Mouse (Mus musculus): ENCODE measurements around the gene Clptm1. TPM values are rescaled to one million over a fixed set of nuclear protein-coding genes. Genes with fewer than 3 reads are reported as not detected.

Gene Clptm1
- polyA plus RNA-seq, 1 experiment, result 142 TPM

GRCm38 (mm10) chr7:19704475-19704874 is 39.6 kb upstream of the Clptm1 start:
- H3K36me3 ChIP-seq (ENCODE audit: control insufficient read depth, insufficient read depth, low read length), result peaks cover 7% of the 10 kb centered on the region; the same call in 1 of the 2 replicates
- no peak for TF ChIP-seq POLR2A (IDR thresholded peaks at IDR 0.05; ENCODE audit: control insufficient read depth, extremely low read depth, insufficient read depth, low read length, poor library complexity)
- no peak for TF ChIP-seq CTCF (IDR thresholded peaks at IDR 0.05; ENCODE audit: borderline replicate concordance, control insufficient read depth, extremely low read depth, insufficient read depth, low read length, poor library complexity)
- 95% methylated on average over 4 of the region's 4 CpGs for WGBS

GRCm38 (mm10) chr7:19702859-19703555 is 38.2 kb upstream of the Clptm1 start:
- Histone ChIP-seq H3K4me1 (replicated peaks; ENCODE audit: control insufficient read depth, insufficient read depth, low read length) (peaks cover 31% of the 10 kb centered on the region), H3K36me3 (ENCODE audit: control insufficient read depth, insufficient read depth, low read length) (no peaks in the 10 kb centered on the region), H3K27me3 (ENCODE audit: control insufficient read depth, insufficient read depth, low read length) (no peaks in the 10 kb centered on the region), H3K4me3 (ENCODE audit: control insufficient read depth, insufficient read depth, low read length) (no peak overlapping the region), H3K27ac (ENCODE audit: control insufficient read depth, insufficient read depth, low read length) (no peak overlapping the region)
- DNase-seq, result no peak
- WGBS, result 94% methylated on average over 16 of the region's 16 CpGs
- TF ChIP-seq CTCF (IDR thresholded peaks at IDR 0.05; ENCODE audit: borderline replicate concordance, control insufficient read depth, extremely low read depth, insufficient read depth, low read length, poor library complexity) (no peak), POLR2A (IDR thresholded peaks at IDR 0.05; ENCODE audit: control insufficient read depth, extremely low read depth, insufficient read depth, low read length, poor library complexity) (no peak)

More at GRCm38 (mm10) chr7:19704475-19704874, 39.6 kb upstream of the Clptm1 start:
- peaks cover 18% of the 10 kb centered on the region for H3K4me1 ChIP-seq (replicated peaks; ENCODE audit: control insufficient read depth, insufficient read depth, low read length)
- H3K27ac ChIP-seq (ENCODE audit: control insufficient read depth, insufficient read depth, low read length), result no peak overlapping the region
- H3K27me3 ChIP-seq (ENCODE audit: control insufficient read depth, insufficient read depth, low read length), result no peaks in the 10 kb centered on the region
- no peak overlapping the region for H3K4me3 ChIP-seq (ENCODE audit: control insufficient read depth, insufficient read depth, low read length)
- DNase-seq, result no peak

GRCm38 (mm10) chr7:19701069-19701761 is 36.4 kb upstream of the Clptm1 start:
- Histone ChIP-seq H3K4me3 (ENCODE audit: control insufficient read depth, insufficient read depth, low read length) (no peak overlapping the region), H3K36me3 (ENCODE audit: control insufficient read depth, insufficient read depth, low read length) (no peaks in the 10 kb centered on the region), H3K4me1 (replicated peaks; ENCODE audit: control insufficient read depth, insufficient read depth, low read length) (peaks cover 31% of the 10 kb centered on the region), H3K27ac (ENCODE audit: control insufficient read depth, insufficient read depth, low read length) (peak overlapping the region; percentile 78), H3K27me3 (ENCODE audit: control insufficient read depth, insufficient read depth, low read length) (no peaks in the 10 kb centered on the region)
- 55% methylated on average over 22 of the region's 22 CpGs for WGBS
- peak; percentile 67; the same call in 1 of the 2 replicates for TF ChIP-seq CTCF (IDR thresholded peaks at IDR 0.05; ENCODE audit: borderline replicate concordance, control insufficient read depth, extremely low read depth, insufficient read depth, low read length, poor library complexity)
- no peak for TF ChIP-seq POLR2A (IDR thresholded peaks at IDR 0.05; ENCODE audit: control insufficient read depth, extremely low read depth, insufficient read depth, low read length, poor library complexity)
- peak; percentile 53 for DNase-seq

GRCm38 (mm10) chr7:19700299-19701068 is 35.7 kb upstream of the Clptm1 start:
- Histone ChIP-seq H3K27ac (ENCODE audit: control insufficient read depth, insufficient read depth, low read length) (peak overlapping the region; percentile 78), H3K4me1 (replicated peaks; ENCODE audit: control insufficient read depth, insufficient read depth, low read length) (peaks cover 31% of the 10 kb centered on the region), H3K36me3 (ENCODE audit: control insufficient read depth, insufficient read depth, low read length) (no peaks in the 10 kb centered on the region), H3K27me3 (ENCODE audit: control insufficient read depth, insufficient read depth, low read length) (no peaks in the 10 kb centered on the region), H3K4me3 (ENCODE audit: control insufficient read depth, insufficient read depth, low read length) (no peak overlapping the region)
- DNase-seq, result no peak
- 60% methylated on average over 12 of the region's 12 CpGs for WGBS
- TF ChIP-seq CTCF (IDR thresholded peaks at IDR 0.05; ENCODE audit: borderline replicate concordance, control insufficient read depth, extremely low read depth, insufficient read depth, low read length, poor library complexity), result no peak
- no peak for TF ChIP-seq POLR2A (IDR thresholded peaks at IDR 0.05; ENCODE audit: control insufficient read depth, extremely low read depth, insufficient read depth, low read length, poor library complexity)

DNA sequence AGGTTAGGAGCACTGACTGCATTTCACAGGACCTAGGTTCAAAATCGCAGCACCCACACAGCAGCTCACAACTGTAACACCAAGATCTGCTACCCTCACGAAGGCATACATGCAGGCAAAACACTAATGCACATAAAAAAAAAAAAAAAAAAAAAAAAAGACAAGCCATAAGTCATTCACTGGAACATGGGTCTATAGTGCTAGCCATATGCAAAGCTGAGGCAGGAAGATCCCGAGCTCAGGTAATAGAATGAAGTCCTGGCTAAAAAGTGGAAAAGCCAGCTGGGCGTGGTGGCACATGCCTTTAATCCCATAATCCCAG is 35.0 kb upstream of the Clptm1 start:
- Histone ChIP-seq H3K27me3 (ENCODE audit: control insufficient read depth, insufficient read depth, low read length) (no peaks in the 10 kb centered on the region), H3K36me3 (ENCODE audit: control insufficient read depth, insufficient read depth, low read length) (no peaks in the 10 kb centered on the region), H3K27ac (ENCODE audit: control insufficient read depth, insufficient read depth, low read length) (peak overlapping the region; percentile 78), H3K4me1 (replicated peaks; ENCODE audit: control insufficient read depth, insufficient read depth, low read length) (peaks cover 31% of the 10 kb centered on the region), H3K4me3 (ENCODE audit: control insufficient read depth, insufficient read depth, low read length) (no peak overlapping the region)
- 48% methylated on average over 4 of the region's 4 CpGs for WGBS
- no peak for TF ChIP-seq POLR2A (IDR thresholded peaks at IDR 0.05; ENCODE audit: control insufficient read depth, extremely low read depth, insufficient read depth, low read length, poor library complexity)
- TF ChIP-seq CTCF (IDR thresholded peaks at IDR 0.05; ENCODE audit: borderline replicate concordance, control insufficient read depth, extremely low read depth, insufficient read depth, low read length, poor library complexity), result no peak
- DNase-seq, result no peak

All from thymus, adult 2 months (tissue).